Mouse (Mus musculus): ENCODE data around the gene Atp6v1e1. TPM values are rescaled to one million over a fixed set of nuclear protein-coding genes. Genes with fewer than 3 reads are reported as not detected.
A peak's percentile ranks its signal among the peaks of the same experiment; 100 is the strongest.
"Not testable (repeated sequence)": the region's sequence is repeated elsewhere in the genome, so short reads cannot be mapped to it uniquely, and the experiment has no call there.

Gene Atp6v1e1
- polyA plus RNA-seq, 1 experiment from 2014 or later, result 123 TPM

- Histone ChIP-seq H3K9ac (no peak overlapping the region), H3K9me3 (no peaks in the 10 kb centered on the region), H3K36me3 (peaks cover 22% of the 10 kb centered on the region), H3K4me3 (no peak overlapping the region), H3K27ac (no peak overlapping the region), H3K4me2 (no peak overlapping the region), H3K4me1 (peaks cover 10% of the 10 kb centered on the region; the same call in 1 of the 2 replicates), H3K27me3 (no peaks in the 10 kb centered on the region)
- ATAC-seq (ENCODE audit: insufficient number of reproducible peaks, low FRiP score, low TSS enrichment, low read depth), result no peak
- 97% methylated on average over 2 of the region's 2 CpGs for WGBS
Observed at GRCm38 (mm10) chr6:120819294-120819693, 3.3 kb downstream of the Atp6v1e1 start.

DNA sequence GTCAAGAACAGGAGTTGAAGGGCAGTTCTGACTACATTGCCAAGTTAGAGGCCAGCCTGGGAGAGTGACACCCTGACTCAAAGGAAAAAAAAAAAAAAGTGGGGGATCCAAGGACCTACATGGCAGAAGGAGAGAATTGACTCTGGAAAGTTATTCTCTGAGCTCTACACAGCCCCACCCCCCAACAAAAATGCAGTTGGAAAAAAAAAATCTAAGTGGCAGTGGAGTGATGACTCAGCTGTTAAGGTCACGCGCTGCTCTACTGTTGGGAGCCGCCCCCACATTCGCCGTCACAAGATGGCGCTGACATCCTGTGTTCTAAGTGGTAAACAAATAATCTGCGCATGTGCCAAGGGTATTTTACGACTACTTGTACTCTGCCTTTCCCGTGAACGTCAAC is 10.6 kb downstream of the Atp6v1e1 start:
- 97% methylated on average over 10 of the region's 10 CpGs for WGBS
- H3K36me3 ChIP-seq, result peaks cover 37% of the 10 kb centered on the region
- not testable (repeated sequence) for ATAC-seq (ENCODE audit: insufficient number of reproducible peaks, low FRiP score, low TSS enrichment, low read depth); H3K27me3 ChIP-seq; H3K4me1 ChIP-seq; H3K9ac ChIP-seq; H3K27ac ChIP-seq; H3K9me3 ChIP-seq; H3K4me3 ChIP-seq; H3K4me2 ChIP-seq

DNA sequence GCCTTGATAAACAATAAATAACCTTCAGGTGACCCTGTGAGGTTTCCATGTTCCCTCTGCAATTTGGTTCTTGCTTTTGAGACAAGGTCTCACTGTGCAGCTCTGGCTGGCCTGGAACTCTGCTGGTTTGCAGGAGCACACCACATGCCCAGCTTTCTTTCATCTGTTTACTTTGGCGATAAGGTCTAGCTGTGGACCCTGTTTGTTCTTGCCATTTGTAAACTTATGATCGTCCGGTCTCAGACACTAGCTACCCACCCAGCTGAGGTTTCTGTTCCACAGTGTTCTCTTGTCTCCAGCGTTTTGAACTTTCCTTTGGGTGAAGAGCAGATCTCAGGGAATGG is 14.9 kb downstream of the Atp6v1e1 start:
- ATAC-seq (ENCODE audit: insufficient number of reproducible peaks, low FRiP score, low TSS enrichment, low read depth), result no peak
- Histone ChIP-seq H3K4me3 (no peak overlapping the region), H3K4me1 (no peaks in the 10 kb centered on the region), H3K9me3 (no peaks in the 10 kb centered on the region), H3K27ac (no peak overlapping the region), H3K27me3 (no peaks in the 10 kb centered on the region), H3K4me2 (no peak overlapping the region), H3K36me3 (peaks cover 75% of the 10 kb centered on the region), H3K9ac (no peak overlapping the region)
- 93% methylated on average over 4 of the region's 4 CpGs for WGBS

DNA sequence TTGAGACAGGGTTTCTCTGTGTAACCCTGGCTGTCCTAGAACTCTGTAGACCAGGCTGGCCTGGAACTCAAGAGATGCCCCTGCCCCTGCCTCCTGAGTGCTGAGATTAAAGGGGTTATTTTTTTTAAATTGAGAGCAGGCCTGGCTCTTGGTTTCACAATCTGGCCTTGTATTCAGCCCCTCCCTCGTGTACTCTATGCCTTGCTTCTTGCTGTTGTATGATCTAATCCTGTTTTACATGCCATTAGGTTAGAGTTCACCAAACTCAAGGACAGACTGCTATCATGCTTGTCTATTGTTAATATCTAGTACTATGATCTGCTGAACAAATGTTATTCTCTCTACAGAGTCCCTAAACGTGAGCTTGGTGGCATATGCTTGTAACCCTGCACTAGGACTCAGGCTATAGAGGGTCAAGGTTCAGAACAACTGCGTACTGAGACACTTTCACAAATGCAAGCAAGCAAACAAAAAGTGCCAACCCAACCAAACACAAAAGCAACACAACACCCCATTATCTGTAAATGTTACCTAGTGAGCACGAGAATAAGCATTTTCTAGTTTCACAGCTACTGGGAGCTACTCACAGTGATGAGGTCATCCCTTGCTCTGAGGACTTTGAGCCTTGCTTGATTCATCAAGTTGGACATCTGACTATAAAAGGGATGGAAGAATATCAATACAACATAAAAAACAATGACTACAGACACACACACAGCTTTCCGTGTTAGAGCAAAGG is 15.4 kb downstream of the Atp6v1e1 start:
- Histone ChIP-seq H3K4me3 (no peak overlapping the region), H3K4me2 (no peak overlapping the region)

DNA sequence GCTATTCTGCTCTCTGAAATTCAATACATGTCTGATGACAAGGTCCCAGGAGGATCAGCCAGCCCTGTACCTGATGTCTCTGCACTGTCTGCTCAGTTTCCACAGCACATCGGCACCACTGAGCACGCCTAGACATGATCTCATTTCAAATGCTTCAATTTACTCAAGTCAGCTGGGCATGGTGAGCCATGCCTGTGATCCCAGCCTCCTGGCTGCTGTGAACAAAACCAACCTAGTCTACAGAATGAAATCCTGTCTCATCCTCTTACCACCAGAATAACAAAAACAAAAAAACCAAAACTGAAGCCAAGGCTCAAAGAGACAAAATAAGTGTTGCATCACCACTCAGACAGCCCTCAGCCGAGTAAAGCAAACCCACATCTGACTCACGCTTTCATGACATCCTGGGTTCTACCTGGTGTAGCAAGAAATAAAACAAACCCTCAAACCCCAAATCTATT is 23.0 kb downstream of the Atp6v1e1 start:
- 76% methylated on average over 4 of the region's 4 CpGs for WGBS
- Histone ChIP-seq H3K4me3 (no peak overlapping the region), H3K4me1 (no peaks in the 10 kb centered on the region), H3K4me2 (no peak overlapping the region), H3K27me3 (no peaks in the 10 kb centered on the region), H3K27ac (0 out of 2 replicates have a peak overlapping the region, but pooled peaks have one; percentile 40), H3K9me3 (no peaks in the 10 kb centered on the region), H3K9ac (no peak overlapping the region), H3K36me3 (peaks cover 96% of the 10 kb centered on the region)
- no peak for ATAC-seq (ENCODE audit: insufficient number of reproducible peaks, low FRiP score, low TSS enrichment, low read depth)

More for the DNA sequence above, 15.4 kb downstream of the Atp6v1e1 start:
- no peak overlapping the region for H3K27ac ChIP-seq
- no peak overlapping the region for H3K9ac ChIP-seq
- no peak for ATAC-seq (ENCODE audit: insufficient number of reproducible peaks, low FRiP score, low TSS enrichment, low read depth)
- H3K4me1 ChIP-seq, result no peaks in the 10 kb centered on the region
- H3K9me3 ChIP-seq, result no peaks in the 10 kb centered on the region
- WGBS, result 83% methylated on average over 5 of the region's 5 CpGs
- no peaks in the 10 kb centered on the region for H3K27me3 ChIP-seq
- H3K36me3 ChIP-seq, result peaks cover 81% of the 10 kb centered on the region

DNA sequence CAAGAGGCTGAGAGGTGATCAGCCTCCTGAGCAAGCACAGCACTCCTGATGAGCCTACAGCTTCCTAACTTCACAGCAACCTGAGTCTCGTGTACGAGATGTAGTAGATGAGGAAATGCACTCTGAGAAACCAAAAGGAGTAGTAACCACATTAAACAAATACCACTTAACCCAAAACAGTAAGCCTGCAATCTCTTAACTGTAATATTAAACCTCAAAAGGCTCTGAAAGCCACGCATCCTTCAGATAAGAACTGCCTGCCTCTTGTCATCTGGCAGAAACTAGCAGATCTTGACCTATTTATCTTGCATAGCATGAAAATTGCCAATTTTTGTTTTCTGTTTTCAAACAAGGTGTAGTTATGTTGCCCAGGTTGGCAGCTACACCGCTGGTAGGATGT is 23.7 kb downstream of the Atp6v1e1 start:
- ATAC-seq (ENCODE audit: insufficient number of reproducible peaks, low FRiP score, low TSS enrichment, low read depth), result no peak
- WGBS, result 87% methylated on average over 4 of the region's 4 CpGs
- H3K4me3 ChIP-seq, result no peak overlapping the region

GRCm38 (mm10) chr6:120798019-120798418 is 24.6 kb downstream of the Atp6v1e1 start:
- Histone ChIP-seq H3K4me1 (no peaks in the 10 kb centered on the region), H3K36me3 (peaks cover 96% of the 10 kb centered on the region), H3K9ac (no peak overlapping the region), H3K4me3 (no peak overlapping the region), H3K4me2 (no peak overlapping the region), H3K27ac (no peak overlapping the region), H3K9me3 (no peaks in the 10 kb centered on the region), H3K27me3 (no peaks in the 10 kb centered on the region)
- ATAC-seq (ENCODE audit: insufficient number of reproducible peaks, low FRiP score, low TSS enrichment, low read depth), result no peak
- 83% methylated on average over 7 of the region's 7 CpGs for WGBS

More for the DNA sequence above, 23.7 kb downstream of the Atp6v1e1 start:
- no peaks in the 10 kb centered on the region for H3K9me3 ChIP-seq
- H3K27me3 ChIP-seq, result no peaks in the 10 kb centered on the region
- no peak overlapping the region for H3K27ac ChIP-seq
- peaks cover 96% of the 10 kb centered on the region for H3K36me3 ChIP-seq
- H3K9ac ChIP-seq, result no peak overlapping the region
- H3K4me1 ChIP-seq, result no peaks in the 10 kb centered on the region
- no peak overlapping the region for H3K4me2 ChIP-seq

- ATAC-seq (ENCODE audit: insufficient number of reproducible peaks, low FRiP score, low TSS enrichment, low read depth), result no peak
- no peaks in the 10 kb centered on the region for H3K27me3 ChIP-seq
- H3K4me3 ChIP-seq, result no peak overlapping the region
- peaks cover 91% of the 10 kb centered on the region for H3K36me3 ChIP-seq
- no peak overlapping the region for H3K4me2 ChIP-seq
- H3K4me1 ChIP-seq, result peaks cover 4% of the 10 kb centered on the region; the same call in 1 of the 2 replicates
- 82% methylated on average over 2 of the region's 2 CpGs for WGBS
- H3K27ac ChIP-seq, result no peak overlapping the region
- H3K9me3 ChIP-seq, result no peaks in the 10 kb centered on the region
- no peak overlapping the region for H3K9ac ChIP-seq
Observed at GRCm38 (mm10) chr6:120796111-120796510, 26.5 kb downstream of the Atp6v1e1 start.

GRCm38 (mm10) chr6:120795422-120796086 is 27.0 kb downstream of the Atp6v1e1 start:
- Histone ChIP-seq H3K4me3 (no peak overlapping the region), H3K9ac (no peak overlapping the region), H3K4me1 (peaks cover 4% of the 10 kb centered on the region; the same call in 1 of the 2 replicates), H3K36me3 (peaks cover 87% of the 10 kb centered on the region), H3K27me3 (no peaks in the 10 kb centered on the region), H3K27ac (no peak overlapping the region), H3K9me3 (no peaks in the 10 kb centered on the region), H3K4me2 (no peak overlapping the region)
- 78% methylated on average over 5 of the region's 5 CpGs for WGBS
- ATAC-seq (ENCODE audit: insufficient number of reproducible peaks, low FRiP score, low TSS enrichment, low read depth), result no peak

DNA sequence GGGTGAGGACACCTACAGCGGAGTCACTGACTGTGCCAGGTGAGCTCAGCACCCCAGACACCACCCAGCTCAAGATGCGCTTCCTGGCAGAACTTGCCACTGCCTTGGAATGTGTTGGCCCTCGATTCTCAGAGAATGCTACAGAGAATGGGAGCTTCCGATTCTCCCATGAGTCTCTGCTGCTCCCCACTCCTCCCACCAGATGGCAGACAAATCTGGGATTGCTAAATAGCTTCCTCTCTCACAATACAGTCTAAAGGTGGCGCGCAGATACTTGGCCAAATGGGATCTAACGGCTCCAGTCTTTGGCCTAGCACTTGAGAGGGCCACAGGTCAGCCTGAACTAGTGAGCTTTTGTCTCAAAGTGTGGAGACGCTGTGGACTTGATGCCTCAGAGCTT is 29.6 kb downstream of the Atp6v1e1 start:
- Histone ChIP-seq H3K27ac (no peak overlapping the region), H3K9me3 (no peaks in the 10 kb centered on the region), H3K27me3 (no peaks in the 10 kb centered on the region), H3K36me3 (peaks cover 62% of the 10 kb centered on the region), H3K4me1 (peaks cover 4% of the 10 kb centered on the region; the same call in 1 of the 2 replicates), H3K9ac (no peak overlapping the region), H3K4me2 (no peak overlapping the region), H3K4me3 (no peak overlapping the region)
- no peak for ATAC-seq (ENCODE audit: insufficient number of reproducible peaks, low FRiP score, low TSS enrichment, low read depth)
- WGBS, result 88% methylated on average over 8 of the region's 8 CpGs

DNA sequence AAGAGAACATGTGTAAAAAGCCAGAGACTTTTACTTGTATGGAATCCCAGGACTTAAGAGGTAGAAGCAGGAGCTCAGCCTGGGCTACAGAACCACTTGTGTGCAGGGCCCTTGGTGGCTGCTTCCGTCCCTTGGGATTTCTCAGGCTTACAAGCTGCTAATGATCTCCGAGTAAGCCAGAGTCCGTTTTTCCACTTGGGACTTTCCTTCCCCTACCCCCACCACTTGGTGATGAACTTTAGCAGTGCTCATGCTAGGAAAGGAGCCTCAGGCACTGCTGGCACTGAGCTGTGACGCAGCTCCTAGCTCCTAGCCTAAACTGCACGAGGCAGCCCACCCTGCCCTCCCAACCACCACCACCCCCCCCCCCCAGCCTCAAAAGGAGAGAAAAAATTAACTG is 31.9 kb downstream of the Atp6v1e1 start:
- 35% methylated on average over 5 of the region's 5 CpGs for WGBS
- Histone ChIP-seq H3K9ac (no peak overlapping the region), H3K4me2 (no peak overlapping the region), H3K4me1 (peaks cover 4% of the 10 kb centered on the region; the same call in 1 of the 2 replicates), H3K27ac (no peak overlapping the region), H3K27me3 (no peaks in the 10 kb centered on the region), H3K4me3 (no peak overlapping the region), H3K36me3 (peaks cover 40% of the 10 kb centered on the region), H3K9me3 (no peaks in the 10 kb centered on the region)
- ATAC-seq (ENCODE audit: insufficient number of reproducible peaks, low FRiP score, low TSS enrichment, low read depth), result no peak

- 91% methylated on average over 11 of the region's 11 CpGs for WGBS
Observed at GRCm38 (mm10) chr6:120790153-120790552, 32.4 kb downstream of the Atp6v1e1 start.

More at GRCm38 (mm10) chr6:120790153-120790552, 32.4 kb downstream of the Atp6v1e1 start:
- Histone ChIP-seq H3K4me1 (peaks cover 4% of the 10 kb centered on the region; the same call in 1 of the 2 replicates), H3K9ac (no peak overlapping the region), H3K4me3 (no peak overlapping the region), H3K27me3 (no peaks in the 10 kb centered on the region), H3K4me2 (no peak overlapping the region), H3K9me3 (no peaks in the 10 kb centered on the region), H3K36me3 (peaks cover 35% of the 10 kb centered on the region), H3K27ac (no peak overlapping the region)
- no peak for ATAC-seq (ENCODE audit: insufficient number of reproducible peaks, low FRiP score, low TSS enrichment, low read depth)
